Mouse (Mus musculus) adrenal gland, adult 18-20 months (tissue): ENCODE data around the gene Fundc1. TPM values are rescaled to one million over a fixed set of nuclear protein-coding genes. Genes with fewer than 3 reads are reported as not detected.
"Not testable (repeated sequence)": the region's sequence is repeated elsewhere in the genome, so short reads cannot be mapped to it uniquely, and the experiment has no call there.

ENCODE experiments used
- DNase-seq, 2 experiments: peaks; one replicate each; pipeline ENCODE4 v3.0.0; 2021 to 2022; ENCODE audit warnings: low spot score in 2 of 2
- long read RNA-seq, 2 experiments: library from polyadenylated mRNA; stranded (forward); transcript quantifications; one replicate each; pipeline ENCODE4 v2.0.0; 2021
- total RNA-seq, 2 experiments: library from RNA; stranded (reverse); gene quantifications; 1 replicate in 1 of 2; 2 replicates in 1 of 2; pipeline ENCODE4 v1.2.3; 2021

Fundc1 gene
- total RNA-seq = 10 to 100 TPM; 42.5 to 66.9 TPM
- long read RNA-seq, experiment 1, transcript Fundc1-201 (5 exons, 1,983 nt) = major isoform, 30 of 34 reads
- long read RNA-seq, experiment 1, partial matches to known transcripts = 1 of 34 reads
- long read RNA-seq, experiment 1, other reads (novel, unspliced or antisense) = 3 of 34 reads
- long read RNA-seq, experiment 2, transcript Fundc1-201 (5 exons, 1,983 nt) = major isoform, 132 of 137 reads
- long read RNA-seq, experiment 2, partial matches to known transcripts = 0 of 137 reads
- long read RNA-seq, experiment 2, other reads (novel, unspliced or antisense) = 2 of 137 reads

DNA sequence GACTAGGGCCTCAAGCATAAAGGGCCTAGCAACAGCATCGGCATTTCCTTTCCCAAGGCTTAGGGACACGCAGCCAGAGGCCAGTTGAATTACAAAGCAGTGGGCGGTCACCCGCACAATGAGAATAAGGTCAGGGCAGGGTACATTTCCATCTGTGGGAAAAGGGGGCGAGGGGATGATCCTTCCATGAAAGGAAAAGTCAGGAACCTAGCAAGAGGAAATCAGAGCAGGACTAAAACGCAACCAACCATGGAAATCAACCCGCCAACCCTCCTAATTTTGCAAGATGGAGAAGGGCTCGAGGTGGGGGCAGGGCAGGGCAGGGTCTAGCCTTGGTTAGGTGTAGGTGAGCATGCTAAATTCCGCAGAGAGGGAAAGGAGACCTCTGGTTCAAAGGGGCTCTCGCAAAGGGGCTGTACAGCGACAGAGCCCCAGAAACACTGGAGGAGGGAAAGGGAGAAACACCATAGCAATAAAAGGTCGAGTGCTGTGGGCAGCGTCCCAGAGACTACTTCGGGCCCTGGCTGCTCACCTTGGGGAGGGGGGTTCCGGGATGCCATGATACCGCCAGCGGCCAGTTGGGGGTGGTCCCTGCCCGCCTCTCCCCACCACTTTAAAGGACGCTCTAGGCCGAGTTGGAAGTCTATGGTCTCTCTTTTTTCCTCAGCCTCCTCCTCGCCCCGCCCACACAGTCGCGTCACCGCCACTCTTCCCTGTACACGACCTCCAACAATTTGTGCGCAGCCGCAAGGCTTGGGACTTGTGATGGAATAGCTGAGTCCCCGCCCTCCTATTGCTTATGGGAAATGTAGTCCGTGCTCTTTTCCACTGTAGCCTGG lies at the start of gene Fundc1:
Gene Fundc1, minus strand, starts transcription at position 705 of the 839 bp plus-strand sequence.
- DNase-seq = peak; percentile 82 to 84

DNA sequence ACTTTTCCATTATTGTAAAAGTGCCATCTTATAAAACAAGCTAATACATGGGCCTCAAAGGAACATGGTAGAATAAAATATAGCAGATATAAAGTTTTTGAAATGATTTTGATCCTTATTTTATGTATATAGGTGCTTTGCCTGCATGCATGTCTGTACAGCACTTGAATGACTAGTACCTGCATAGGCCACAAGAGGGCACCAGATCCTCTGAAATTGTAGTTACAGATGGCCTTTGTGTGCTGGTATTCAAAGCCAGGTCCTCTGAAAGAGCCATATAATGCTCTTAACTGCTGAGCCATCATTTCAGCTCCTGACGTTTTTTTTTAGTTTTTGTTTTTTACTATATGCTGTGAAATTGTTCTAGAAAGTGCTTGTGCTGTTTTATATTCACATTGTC lies 39.1 kb upstream of the Fundc1 start:
- DNase-seq = no peak

DNA sequence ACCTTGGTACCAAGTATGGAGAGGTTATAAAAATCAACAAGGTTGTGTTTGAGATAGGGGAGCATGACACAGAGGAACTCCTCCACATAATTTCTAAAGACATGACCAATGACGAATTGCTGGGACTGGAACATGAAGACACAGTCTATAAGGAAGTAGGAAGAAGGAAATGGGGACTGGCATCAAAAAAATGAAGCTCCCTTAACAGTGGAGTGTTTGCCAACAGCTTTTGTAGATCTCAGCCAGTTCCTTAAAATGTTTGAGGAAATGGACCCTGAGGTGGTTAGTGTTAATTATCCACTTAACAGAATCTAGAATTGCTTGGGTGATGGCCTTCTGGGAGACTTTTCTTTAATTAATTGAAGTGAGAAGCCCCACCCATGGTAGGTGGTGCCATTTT lies 36.6 kb upstream of the Fundc1 start:
- DNase-seq = no peak

DNA sequence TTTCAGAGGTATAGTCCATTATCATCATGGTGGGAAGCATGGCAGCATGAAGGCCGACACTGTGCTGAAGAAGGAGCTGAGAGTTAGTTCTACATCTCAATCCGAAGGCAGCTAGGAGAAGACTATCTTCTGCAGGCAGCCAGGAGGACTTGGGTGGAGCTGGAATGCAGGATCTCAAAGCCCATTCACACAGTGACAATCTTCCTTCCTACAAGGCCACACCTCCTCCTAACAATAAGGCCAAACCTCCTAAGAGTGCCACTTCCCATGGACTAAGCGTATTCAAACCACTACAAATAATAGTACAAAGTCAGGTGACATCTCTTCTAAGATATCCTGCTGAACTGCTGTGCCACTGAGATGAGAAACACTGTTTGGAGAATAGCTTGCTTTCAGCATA lies 35.5 kb upstream of the Fundc1 start:
- no peak for DNase-seq

DNA sequence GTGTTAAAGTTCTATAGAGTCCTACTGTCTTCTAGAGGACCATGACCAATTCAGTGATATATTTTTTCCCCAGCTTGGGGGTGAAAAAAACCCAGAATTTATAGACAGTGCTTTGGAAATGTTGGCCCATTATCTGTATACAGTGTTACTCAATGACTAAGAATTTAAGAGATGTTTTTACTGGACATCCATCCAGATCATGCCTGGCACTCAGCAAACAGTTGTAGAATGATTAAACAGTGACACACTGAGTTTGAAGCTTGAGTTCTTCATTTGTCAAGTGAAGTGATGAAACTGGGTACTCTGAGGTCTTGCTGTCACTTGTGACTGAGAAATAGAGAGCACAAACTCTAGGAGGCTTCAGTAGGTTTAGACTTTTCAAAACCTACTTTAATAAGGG lies 21.2 kb upstream of the Fundc1 start:
- DNase-seq = no peak

DNA sequence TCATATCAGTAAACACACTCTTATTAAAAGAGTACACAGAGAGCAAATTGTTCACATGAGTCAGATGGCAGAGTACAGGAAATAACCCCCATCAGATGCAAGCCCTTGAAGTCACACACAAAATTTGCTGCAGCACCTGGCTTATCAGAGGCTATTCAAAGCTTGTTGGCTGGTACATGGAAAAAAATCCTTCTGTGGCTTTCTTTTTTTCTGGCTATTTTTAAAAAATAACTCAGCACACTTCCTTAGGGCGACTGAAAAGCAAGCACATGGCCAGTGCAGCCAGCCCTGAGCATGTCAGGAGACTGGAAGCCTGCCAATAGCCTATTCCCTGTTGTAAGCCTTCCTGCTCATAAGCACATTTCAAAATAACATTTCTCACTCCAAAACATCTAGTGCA lies 18.6 kb upstream of the Fundc1 start:
- no peak for DNase-seq

DNA sequence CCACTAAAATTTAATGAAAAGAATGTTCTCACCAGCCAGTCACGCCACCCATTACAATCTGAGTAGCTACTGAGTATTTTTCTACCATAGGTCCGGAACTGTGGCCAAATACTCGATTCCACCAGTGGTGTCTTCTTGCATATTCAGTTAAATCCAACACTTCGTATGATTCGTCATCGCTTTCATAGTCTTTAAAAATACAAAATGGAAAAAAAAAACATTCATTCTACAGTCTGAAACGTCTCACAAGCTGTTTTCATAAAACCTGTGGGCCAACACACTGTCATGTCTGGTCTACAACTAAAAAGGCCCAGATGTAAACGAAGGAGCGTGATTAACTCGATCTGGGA lies 879 bp downstream of the Fundc1 start:
- no peak for DNase-seq

DNA sequence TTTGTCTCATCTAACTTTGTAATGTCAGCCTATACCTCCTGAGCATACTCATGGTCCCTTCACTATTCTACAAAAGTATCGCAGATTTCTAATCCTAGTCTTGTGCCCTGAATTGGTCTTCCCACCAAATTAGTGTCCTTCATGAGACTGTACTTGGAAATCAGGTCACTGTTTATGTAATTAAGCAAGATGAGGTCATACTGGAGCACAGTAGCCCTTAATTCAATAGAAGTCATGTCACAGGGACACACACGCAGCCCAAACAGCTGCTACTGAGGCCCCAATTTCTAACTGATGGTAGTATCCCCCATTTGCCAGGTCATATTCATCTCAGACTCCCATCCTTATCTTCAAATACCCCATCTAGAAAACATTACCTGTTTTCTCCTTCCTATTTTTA lies 3.5 kb downstream of the Fundc1 start:
- no peak for DNase-seq

DNA sequence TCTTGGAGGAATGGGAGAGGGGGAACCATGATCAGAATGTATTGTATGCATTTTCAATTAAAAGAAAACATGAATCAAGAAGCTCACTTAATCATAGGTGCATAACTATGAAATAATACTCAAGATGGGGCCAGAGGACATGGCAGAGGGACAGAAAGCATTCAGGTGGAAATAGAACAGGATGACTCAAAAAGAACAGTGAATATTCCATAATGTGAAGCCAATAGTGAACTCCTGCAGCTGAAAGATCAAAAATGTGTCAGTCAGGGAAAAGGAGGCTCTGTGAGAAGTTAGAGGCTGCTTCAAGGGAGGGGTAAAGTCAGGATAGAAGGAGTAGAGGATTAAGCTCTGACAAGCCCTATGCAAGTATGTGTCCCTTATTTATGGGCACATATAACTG lies 6.4 kb downstream of the Fundc1 start:
- no peak for DNase-seq

DNA sequence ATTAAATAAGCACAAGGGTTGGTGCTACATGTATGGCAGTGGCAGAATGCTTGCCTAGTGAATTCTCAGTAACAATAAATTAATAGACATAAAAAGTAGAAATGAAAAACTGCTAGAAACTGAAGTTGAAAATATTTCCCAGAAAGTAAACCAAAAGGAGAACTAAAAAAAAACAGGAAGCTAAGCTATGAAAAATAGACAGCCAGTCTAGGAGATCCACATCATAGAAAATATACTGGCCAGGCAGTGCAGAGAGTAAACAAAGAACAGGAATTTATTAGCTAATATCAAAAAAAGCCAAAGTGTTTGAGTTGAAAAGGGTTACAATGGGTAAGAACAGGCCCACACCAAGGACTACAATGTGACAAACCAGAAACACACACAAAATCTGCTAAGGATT lies 7.4 kb downstream of the Fundc1 start:
- no peak for DNase-seq

DNA sequence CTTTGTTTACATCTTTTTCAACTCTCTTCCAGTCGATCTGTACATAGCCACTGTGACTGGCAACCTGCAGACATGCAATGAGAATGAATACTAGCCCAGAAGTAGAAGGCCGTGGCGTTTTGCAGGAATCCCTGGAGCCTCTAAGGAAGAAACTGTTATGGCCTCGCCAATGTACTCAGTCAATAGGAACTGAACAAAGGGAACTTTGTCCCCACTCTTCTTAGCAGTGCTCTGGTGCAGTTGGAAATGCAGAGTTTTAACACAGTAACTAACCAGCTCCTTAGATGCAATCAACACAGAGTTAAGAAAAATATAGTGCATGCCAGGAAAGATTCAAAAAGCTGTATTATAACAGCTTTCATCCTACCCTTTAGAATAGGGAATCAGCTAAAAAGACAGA lies 13.4 kb downstream of the Fundc1 start:
- DNase-seq = no peak

DNA sequence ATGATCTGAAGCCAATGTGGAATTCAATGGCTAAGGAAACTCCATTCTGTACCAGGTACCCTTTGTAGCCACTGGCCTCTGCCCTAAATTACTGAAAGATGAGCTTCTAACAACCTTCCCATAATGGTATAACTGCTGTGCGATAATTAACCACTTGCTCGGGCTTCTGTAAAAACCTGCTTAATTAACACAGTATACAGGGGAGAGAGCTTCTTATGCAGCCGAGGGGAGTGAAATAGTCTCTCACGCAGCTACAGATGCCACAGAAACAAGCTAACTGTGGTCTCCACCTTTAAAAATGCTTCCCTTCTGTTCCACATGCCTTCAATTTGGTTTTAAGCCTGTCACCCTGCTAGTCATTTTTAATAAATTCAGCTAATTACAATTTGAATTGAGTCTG lies 17.6 kb downstream of the Fundc1 start:
- no peak for DNase-seq

DNA sequence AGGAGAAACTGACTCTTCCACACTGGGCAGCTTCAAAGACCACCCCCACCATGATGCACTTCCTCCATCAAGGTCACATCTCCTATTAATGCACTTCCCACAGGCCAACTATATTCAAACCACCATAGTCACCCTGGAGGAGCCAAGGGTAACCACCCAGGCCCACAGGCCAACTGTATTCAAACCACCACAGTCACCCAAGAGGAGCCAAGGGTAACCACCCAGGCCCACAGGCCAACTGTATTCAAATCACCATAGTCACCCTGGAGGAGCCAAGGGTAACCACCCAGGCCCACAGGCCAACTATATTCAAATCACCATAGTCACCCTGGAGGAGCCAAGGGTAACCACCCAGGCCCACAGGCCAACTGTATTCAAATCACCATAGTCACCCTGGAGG lies 20.5 kb downstream of the Fundc1 start:
- not testable (repeated sequence) for DNase-seq

DNA sequence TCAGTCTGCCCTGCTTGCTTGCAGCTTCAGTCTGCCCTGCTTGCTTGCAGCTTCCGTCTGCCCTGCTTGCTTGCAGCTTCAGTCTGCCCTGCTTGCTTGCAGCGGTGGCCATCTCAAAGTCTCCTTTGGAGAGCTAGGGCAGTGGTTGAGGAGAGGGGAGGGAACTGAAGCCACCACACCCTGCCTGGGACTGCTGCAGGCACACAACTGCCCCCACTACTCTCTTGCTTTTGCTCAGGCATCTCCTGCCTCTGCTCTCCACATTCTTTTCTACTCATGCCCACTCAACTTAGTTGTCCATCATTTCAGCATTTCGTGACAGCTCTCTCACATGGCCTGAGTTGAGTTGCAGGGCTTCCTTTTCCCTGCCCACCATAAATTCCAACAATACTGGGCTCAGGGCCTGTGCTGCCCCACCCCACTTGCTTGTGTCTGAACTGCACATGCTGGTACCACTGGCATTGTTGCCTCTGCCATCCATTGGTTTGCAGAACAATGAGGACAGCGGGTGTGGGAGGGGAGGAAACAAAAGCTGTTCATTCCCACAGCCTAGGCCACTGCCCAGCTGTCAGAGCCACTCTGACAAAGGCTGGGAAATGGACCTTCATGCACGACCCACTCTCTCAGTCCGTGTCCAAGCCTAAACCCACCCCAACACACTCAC lies 24.9 kb downstream of the Fundc1 start:
- no peak for DNase-seq

DNA sequence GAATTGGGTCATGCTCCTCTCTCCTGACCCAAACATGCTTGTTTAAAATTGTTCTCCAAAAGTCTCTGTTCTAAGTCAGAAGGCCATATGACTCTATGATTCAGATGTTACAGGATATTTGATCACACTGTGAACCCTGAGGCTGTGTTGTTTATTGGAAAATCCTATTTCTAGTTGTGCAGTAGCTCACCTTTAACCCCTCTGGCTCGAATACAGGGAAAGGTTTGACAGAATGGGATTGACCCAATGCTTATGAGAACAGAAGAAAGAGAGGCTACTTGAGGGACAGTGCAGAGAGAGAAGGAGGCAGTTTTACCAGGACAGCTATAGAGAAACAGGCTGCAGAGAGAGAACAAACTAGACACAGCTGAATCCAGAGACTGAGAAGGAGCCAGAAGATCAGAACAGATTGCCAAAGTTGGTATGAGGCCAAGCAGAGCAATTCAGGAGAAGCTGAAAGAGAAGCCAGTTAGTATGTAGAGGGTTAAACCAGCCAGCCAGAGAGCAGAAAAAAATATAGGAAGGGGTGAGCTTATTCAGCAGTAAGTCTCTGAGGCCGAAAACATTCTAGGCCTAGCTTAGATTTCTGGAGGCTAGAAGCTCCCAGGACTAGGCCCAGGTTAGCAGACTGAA lies 27.1 kb downstream of the Fundc1 start:
- DNase-seq = no peak

DNA sequence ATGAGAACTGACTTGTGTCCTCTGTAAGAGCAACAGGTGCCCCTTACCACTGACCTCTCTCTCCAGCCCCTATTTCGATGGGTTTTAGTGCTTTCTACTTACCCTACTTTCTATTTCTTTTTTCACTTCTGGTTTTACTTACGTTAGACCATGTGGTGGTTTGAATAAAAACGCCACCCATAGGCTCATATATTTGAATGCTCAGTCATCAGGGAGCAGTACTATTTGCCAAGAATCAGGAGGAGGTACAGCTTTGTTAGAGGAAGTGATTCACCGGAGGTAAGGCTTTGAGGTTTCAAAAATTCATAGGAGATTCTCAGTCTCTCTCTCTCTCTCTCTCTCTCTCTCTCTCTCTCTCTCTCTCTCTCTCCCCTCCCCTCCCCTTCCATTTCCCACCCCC lies 34.4 kb downstream of the Fundc1 start:
- no peak for DNase-seq

DNA sequence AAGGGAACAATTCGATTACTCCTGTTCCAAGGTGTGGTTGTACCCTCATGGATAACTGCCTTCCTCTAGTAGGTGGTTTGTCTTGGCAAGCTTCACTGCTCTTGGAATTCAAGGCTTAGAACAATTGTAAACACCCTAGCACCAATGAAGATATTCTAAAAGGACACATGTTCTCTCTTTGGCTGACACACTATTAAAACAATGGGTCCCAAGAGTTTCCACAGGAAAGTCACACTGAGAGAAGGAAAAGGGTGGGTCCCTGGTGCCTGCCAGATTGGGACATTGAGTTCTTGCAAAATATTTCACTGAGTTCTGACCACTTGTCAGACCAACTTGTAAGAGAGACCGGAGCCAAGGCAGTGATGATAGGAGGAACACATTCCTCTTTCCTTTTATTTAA lies 45.1 kb downstream of the Fundc1 start:
- no peak for DNase-seq

DNA sequence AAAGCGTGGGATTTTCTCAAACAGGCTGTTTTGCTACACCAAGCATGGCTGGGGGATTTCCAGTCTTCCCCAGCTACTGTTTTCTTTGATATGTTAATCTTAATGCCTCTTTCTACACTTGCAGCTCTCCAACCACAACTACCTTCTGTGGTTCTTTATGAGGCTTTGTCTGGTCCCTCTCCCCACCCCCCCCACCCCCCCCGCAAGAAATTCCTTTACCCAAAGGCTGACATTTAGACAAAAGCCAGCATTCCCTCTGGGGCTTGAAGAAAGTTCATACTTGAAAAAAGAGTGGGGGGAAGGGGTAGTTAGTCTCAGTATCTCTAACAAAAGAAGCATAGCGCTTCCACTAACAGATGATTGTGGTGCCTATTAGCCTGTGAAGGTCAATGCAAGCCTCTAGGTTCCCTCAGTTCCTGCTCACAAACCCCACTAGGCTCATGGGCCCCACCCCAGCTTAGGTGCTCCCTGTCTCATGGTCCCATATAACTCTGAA lies 50.9 kb downstream of the Fundc1 start:
- DNase-seq = no peak

DNA sequence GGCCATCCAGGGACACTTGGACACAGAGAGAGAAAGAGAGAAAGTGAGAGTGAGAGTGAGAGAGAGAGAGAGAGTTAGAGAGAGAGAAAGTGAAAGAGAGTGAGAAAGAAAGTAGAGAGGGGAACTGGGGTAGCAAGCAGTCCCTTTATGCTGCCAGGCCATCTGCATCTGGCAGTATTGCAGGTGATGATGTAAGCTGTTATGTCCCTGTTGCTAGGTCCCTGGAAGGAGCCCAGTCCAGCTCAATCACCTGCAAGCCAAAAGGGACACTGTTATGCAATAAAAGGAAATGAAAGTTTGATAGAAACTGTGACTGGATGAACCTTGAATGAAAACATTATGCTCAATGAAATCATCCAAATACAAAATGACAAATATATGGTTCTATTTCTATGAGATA lies 52.0 kb downstream of the Fundc1 start:
- DNase-seq = no peak

DNA sequence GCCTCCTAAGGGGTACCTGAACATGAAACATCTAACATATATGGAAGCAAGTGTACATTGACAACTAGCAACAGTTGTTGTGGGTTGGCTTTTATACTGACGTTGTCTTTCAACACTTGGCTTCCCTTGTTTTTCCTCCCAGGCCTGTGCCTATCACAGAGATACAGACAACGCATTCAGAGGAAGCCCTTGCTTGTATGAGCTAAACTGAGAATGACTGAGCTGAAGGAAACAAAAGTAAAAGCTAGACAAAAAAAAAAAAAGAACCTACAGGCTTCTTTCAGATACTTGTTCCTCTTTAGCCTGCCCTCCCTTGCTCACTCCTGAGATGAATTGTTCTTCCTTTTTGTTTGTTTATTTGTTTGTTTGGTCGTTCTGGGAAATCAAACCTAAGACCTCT lies 58.1 kb downstream of the Fundc1 start:
- no peak for DNase-seq

DNA sequence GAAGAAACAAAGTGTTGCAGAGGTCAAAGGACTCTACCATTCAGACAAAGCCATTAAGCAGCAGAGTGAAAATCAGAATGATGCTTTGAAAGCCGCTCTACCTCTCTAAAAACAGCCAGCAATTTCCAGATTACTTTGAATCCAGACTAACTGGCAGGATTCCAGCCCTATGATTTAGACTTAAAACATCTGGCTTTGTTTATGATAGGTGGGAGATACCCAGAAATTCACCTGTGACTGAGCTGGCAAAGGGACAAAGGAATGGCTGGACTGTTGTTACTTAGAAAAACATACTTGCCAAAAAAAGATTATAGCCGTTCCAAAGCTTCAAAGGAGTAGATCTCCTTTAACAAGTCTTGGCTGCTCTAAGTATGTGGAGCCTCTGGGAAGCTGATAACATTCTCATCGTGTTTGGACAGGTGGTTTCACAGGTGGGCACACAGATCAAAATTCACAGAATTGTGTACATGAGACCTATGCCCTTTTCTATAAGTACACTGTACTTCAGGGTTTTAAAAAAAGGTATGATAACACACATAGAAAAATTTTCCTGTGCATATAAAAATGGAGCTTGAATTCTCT lies 60.0 kb downstream of the Fundc1 start:
- DNase-seq = no peak
